In genomic region chr9:106716232-106716631, GRCm38 (mm10) we compare ENCODE assay signal across 18 mouse cellular contexts.
"Had no signal": no experiment of that assay in that cellular context is flagged by ENCODE, and none has a peak within 500 bp of the region (broad histone marks: within the 10 kb centered on the region; RNA-seq: fewer than 3 reads in every experiment).

No protein-coding gene starts in this region.

- H3K27me3 ChIP-seq: midbrain, embryonic 12.5 days; neural tube, embryonic 13.5 days; neural tube, embryonic 15.5 days had no signal

- H3K9me3 ChIP-seq: midbrain, embryonic 12.5 days; neural tube, embryonic 13.5 days; neural tube, embryonic 15.5 days had no signal

- H3K9ac ChIP-seq: lung, embryonic 14.5 days; midbrain, embryonic 12.5 days; neural tube, embryonic 13.5 days; neural tube, embryonic 15.5 days had no signal

- H3K4me2 ChIP-seq: lung, embryonic 14.5 days; midbrain, embryonic 12.5 days; neural tube, embryonic 13.5 days; neural tube, embryonic 15.5 days had no signal

- H3K27ac ChIP-seq: midbrain, embryonic 12.5 days; neural tube, embryonic 13.5 days; neural tube, embryonic 15.5 days had no signal

- DNase-seq: lung, adult 18-20 months; lung, embryonic 14.5 days; lung, postnatal 10 days; lung, postnatal 4 days; midbrain, embryonic 14.5 days; retina, postnatal 1 day; right cerebral cortex, adult 18-20 months; right cerebral cortex, postnatal 25 days; right cerebral cortex, postnatal 4 days; spleen, adult 18-20 months; thymus, adult 18-20 months; thymus, postnatal 14 days; thymus, postnatal 36 days had no signal

- H3K4me1 ChIP-seq: midbrain, embryonic 12.5 days; neural tube, embryonic 13.5 days; neural tube, embryonic 15.5 days had no signal

- H3K4me3 ChIP-seq: midbrain, embryonic 12.5 days; myocyte; neural tube, embryonic 13.5 days; neural tube, embryonic 15.5 days had no signal

- ATAC-seq: midbrain, embryonic 16.5 days had no signal
